Mouse (Mus musculus) left cerebral cortex, adult 11 months (tissue): ENCODE measurements around the gene Slc17a6.
"Not testable (repeated sequence)": the region's sequence is repeated elsewhere in the genome, so short reads cannot be mapped to it uniquely, and the experiment has no call there.

Source experiments
- DNase-seq: peaks from one replicate; pipeline ENCODE4 v3.0.0; 2022; ENCODE audit warnings: low spot score

Slc17a6 gene

GRCm38 (mm10) chr7:51693539-51694217, 71.9 kb downstream of the Slc17a6 start:
- DNase-seq: no peak

- no peak for DNase-seq
Observed at GRCm38 (mm10) chr7:51694452-51694851, 72.6 kb downstream of the Slc17a6 start.

- no peak for DNase-seq
Observed at GRCm38 (mm10) chr7:51709508-51709907, 87.7 kb downstream of the Slc17a6 start.

GRCm38 (mm10) chr7:51710346-51710745, 88.5 kb downstream of the Slc17a6 start:
- not testable (repeated sequence) for DNase-seq

GRCm38 (mm10) chr7:51715771-51716170, 94.0 kb downstream of the Slc17a6 start:
- no peak for DNase-seq
